Mouse (Mus musculus) T-cell, adult 2 months (primary cell): ENCODE results near the gene Hist1h4f.

Experiments
- DNase-seq: peaks from one replicate; pipeline ENCODE4 v3.0.0; 2022; ENCODE audit warnings: low spot score

Hist1h4f gene

DNA sequence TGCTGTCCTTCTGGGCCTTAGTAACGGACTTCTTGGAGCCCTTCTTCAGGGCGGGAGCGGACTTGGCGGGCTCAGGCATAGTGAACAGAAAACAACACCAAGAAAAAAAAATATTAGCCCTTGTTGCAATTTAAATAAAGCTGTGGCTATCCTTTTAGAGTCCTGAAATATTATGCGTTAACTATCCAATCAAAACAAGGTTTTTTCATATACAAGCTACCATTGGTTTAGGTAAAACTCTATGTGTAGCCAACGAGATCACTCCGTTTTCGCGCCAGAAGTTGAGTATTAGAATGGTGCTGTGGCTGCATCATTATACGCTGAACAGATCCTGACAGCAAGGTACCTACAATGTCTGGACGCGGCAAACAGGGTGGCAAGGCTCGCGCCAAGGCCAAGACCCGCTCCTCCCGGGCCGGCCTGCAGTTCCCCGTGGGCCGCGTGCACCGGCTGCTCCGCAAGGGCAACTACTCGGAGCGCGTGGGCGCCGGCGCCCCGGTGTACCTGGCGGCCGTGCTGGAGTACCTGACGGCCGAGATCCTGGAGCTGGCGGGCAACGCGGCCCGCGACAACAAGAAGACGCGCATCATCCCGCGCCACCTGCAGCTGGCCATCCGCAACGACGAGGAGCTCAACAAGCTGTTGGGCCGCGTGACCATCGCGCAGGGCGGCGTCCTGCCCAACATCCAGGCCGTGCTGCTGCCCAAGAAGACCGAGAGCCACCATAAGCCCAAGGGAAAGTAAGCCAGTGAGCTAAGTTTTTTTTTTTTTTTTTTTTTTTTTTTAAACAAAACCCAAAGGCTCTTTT lies 17.7 kb downstream of the Hist1h4f start, which contains the start of gene Hist1h2af:
TSS of gene Hist1h2af (plus strand) at position 347 of the 808 bp plus-strand sequence.
- DNase-seq = peak; percentile 50

DNA sequence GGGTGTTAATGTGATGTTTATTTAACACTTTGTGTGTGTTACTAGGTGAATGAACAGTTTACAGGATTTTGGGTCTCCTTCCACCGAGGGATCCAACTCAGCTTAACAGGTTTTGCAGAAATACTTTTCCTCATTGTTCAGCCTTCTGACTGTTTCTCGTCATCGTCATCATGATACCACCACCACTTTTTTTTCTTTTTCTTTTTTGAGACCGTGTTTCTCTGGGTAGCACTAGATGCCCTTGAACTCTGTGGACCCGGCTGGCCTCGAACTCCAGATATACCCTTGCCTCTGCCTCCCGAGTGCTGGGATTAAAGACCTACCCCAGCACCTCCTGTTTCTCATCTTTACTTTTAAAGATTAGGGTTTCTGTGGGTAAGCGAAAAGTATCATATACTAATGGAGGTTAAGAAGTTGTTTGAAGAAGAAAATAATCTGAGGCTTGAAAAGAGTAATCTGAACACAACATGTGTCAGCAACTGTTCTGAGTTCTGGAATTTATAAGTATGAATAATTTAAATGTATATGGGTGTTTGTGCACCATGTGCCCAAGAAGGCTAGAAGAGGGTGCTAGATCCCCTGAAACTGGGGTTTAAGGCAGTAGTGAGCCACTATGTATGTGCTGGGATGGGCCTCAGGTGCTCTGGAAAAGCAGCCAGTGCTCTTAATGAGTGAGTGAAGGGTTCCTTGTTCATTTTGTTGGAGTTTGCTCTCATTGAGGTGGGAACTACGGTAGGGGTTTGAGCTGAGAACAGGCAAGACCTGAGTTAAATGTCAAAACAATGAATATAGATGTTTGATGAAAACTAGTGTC lies 19.0 kb downstream of the Hist1h4f start:
- no peak for DNase-seq

DNA sequence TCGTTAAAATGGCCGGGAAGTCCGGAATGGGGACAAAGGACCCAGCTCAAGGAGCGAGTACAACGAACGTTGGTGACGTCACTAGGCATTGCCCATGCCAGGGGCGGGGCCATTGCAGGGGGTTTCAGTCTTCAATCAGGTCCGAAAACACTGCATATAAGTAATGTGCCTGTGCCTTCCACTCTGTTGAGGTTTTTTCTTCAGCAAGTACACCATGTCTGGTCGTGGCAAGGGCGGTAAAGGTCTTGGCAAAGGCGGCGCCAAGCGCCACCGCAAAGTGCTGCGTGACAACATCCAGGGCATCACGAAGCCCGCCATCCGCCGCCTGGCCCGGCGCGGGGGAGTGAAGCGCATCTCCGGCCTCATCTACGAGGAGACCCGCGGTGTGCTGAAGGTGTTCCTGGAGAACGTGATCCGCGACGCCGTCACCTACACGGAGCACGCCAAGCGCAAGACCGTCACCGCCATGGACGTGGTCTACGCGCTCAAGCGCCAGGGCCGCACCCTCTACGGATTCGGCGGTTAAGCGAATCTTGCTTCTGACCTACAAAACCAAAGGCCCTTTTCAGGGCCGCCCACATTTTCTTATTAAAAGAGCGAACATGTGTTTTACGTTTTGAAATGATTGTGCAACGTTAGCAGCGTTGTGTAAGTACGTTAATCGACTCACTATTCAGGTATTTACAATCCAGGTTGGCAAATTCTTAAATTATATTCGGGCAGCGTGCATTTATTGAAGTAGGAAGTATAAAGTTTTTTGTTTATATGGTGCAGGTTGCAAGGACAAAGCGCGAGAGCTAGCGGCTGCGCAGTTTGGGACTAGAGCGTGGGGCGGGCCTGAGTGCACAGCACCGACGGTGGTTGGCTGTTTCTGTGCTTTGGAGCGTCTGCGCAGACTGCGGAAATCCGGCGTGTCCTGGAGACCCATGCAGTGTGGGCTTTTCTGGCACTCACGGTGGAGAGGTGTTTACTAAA lies 20.3 kb downstream of the Hist1h4f start, which contains the start of gene Hist1h4h:
TSS of gene Hist1h4h (plus strand) at position 150 of the 975 bp plus-strand sequence.
- DNase-seq = peak; percentile 94

DNA sequence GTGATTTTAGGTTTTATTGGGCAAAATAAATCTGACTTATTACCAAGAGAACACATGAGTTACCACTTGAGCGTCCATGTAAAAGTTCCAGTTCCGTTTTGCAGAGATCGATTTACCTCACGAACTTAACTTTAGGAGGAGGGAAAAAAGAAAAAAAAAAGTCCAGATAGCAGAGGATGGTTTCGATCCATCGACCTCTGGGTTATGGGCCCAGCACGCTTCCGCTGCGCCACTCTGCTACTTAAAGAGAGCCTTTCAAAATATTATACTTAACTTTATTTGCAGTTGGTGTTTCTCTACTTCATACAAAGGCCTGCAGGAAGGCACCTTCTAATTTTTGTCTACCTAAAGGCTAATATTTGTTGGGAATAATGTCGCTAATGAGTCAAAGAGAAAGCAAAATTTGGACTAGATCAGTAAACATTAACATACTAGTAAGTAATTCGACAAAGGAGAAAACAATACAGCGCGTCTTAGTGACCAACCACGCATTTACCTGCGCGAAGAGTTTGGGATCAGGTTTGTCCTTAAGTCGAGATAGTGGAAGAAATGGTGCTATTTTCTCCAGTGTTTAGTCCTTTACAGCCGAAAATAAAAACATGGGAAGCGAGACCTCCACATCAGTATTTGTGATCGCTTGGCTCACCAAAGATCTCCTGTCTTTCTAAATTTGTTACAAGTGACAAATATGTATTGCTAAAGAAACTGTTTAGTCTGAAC lies 21.1 kb downstream of the Hist1h4f start:
- peak; percentile 77 for DNase-seq

DNA sequence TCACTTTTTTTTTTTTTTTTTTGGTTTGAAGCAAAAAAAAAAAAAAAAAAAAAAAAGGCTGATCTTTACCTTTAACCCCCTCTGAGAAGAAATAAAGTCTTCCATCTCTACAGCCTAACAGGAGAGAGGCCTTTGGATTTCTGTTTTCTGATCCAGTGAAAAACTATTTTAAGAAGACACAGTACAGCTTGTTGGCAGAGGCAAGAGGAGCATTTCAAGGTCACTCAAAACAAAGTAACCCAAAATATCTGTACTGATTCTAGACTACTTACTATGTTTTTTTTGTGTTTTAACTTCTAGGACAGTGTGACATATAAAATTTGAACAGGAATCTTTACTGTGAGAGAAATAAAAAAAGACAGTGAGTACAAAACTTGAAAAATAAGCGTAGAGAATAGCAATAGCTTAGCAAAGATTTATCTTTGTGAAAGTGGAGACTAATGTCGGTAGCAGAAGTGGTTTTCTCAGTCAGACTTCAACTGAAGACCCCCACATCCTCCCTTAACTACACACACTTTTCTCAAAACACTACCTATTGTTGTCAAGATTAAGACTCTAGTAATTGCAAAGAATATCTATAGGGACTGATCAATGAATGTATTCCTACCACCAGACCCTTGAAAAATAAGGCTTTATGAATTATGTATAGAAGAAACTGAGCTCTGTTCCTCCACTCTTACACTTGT lies 21.8 kb downstream of the Hist1h4f start:
- no peak for DNase-seq

DNA sequence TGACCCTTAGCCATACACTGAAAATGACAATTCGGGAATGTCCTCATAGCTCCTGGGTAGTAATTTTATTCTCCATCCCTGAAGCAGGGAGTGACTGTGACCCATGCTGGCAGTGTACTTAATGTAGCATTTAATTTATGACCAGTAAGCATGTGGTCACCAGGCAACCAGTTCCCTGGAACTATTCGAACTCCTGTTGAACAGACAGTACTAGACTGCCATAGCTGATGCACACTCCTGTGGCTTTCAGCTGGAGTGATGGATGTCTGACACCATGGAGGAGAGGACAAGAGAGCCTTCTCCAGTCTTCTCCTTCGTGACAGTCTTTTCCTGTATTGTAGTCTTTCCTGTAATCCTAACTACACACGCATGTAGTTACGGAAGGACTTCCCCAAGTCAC lies 22.4 kb downstream of the Hist1h4f start:
- no peak for DNase-seq

DNA sequence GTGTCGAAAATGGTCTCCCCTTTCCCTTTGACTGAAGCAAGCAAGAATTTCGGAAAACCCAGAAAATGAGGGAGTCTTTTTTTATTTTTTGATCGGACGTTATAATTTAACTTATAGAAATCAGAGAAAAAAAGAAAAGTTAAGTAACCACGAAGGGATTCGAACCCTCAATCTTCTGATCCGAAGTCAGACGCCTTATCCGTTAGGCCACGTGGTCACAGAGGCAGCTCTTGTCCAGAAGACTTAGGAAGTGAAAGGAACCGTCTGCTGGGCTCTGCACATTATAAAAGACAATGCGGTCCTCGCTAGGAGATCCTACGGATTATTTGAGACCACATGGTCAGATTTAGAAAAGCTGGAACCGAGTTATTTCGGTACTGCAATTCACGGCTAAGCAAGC lies 25.1 kb downstream of the Hist1h4f start:
- DNase-seq = peak; percentile 86

DNA sequence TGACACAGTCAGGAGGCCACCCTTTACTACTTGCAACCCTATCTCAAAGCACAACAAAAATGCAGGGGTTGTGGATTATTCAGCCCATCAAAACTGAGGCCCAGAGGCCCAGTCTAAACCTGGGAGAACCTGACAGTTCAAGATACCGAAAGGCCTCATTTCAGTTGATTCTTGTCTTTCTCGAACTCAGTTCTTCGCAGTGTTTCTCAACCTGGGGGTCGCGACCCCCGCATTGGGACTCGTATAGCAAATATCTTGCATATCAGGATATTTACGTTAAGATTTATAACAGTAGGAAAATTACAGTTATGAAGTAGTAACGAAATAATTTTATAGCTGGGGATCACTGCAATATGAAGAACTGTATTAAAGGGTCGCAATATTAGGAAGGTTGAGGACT lies 25.5 kb downstream of the Hist1h4f start:
- no peak for DNase-seq

DNA sequence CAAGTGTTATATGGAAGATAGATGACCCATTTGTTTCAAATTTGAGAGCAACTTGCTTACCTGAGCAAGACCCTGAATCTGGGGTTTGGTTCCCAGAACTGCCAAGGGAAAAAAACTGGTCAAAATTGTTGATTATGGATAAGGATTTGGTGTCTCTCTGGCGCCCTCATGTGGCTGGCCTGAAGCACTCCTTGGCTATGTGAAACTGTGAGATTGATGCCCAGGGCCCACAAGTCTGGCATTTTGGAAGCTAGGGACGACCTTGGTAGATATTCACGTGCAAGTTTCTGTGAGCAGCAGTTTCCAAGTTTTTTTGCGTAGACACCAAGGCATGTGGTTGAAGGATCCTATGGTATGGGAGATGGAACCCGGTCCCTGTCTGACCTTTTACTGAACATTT lies 26.8 kb downstream of the Hist1h4f start:
- peak; percentile 72 for DNase-seq

DNA sequence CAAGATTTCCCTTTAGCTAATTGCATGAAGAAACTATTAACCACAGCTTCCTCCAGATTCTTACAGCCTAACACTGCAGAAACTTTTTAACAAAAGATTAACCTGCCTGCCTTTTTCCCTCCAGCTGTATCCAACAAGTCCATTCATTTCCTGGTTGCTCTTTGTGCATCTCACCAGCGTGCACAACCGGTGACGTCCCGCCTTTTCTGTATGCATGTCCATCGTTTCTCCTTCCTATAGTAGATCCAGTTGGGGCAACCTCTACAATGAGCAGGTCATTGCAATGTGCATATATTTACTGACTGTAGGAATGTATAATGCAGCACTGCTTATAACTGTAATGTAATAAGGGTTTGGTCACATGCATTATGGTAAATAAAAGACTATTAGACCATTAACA lies 27.5 kb downstream of the Hist1h4f start:
- DNase-seq = no peak

DNA sequence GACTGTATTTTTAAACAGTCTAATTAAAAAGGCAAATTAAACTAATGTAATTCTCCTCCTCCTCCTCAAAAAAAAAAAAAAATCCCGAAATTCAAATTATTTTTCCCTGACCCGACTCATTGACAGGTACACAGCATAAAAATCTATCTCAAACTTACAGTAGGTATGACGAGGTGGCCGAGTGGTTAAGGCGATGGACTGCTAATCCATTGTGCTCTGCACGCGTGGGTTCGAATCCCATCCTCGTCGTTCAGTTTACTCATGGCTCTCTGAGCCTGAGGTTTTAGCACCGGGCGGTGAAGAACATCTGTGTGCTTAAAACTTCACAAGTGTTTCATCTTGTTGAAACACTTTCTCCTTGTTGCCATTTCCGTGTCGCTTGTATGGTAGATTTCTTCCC lies 29.7 kb downstream of the Hist1h4f start:
- DNase-seq = peak; percentile 84

DNA sequence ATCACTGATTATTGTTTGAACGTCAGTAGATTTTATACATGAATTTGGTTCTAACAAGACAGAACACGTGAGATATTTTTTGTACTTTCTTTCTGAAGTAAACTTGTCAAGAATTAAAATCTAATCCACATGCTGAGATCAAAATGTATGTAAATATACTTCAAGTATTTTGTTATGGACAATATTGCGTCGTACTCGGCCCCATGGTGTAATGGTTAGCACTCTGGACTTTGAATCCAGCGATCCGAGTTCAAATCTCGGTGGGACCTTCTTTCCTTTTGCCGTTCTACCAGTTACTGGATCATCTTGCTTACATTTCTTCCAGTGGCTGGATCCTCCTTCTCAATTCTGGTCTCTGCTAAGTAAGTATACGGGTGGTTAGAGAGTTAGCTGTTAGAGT lies 32.0 kb downstream of the Hist1h4f start:
- peak; percentile 78 for DNase-seq

DNA sequence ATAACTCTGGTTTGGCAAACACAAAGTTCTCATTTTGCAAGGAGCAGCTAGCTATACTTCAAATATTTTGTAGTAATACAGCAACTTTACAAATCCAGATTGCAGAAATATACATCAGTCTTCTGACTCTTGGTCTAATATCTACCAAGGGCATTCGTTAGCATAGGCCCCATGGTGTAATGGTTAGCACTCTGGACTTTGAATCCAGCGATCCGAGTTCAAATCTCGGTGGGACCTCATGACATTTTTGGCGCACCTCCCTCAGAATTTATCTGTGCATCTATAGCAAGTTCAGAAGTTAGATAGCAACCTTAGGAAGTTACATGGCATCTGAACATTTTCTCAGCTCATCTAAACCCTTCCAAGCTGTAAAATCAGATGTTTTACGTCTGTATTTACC lies 32.6 kb downstream of the Hist1h4f start:
- peak; percentile 81 for DNase-seq

DNA sequence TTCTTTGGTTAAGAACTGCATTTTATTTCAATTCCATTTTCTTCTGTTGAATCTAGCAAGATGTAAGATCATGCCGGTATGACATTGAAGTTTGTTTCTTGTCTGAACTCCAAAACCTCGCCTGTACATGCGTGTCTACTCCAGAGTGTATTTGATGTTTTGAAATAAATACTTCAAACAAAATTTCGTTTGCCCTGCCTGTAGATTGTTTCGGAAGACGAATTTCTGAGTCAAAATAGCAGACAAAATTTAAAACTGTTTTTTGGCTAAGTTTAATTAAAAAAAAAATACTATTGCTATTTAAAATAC lies 33.2 kb downstream of the Hist1h4f start:
- DNase-seq = no peak

DNA sequence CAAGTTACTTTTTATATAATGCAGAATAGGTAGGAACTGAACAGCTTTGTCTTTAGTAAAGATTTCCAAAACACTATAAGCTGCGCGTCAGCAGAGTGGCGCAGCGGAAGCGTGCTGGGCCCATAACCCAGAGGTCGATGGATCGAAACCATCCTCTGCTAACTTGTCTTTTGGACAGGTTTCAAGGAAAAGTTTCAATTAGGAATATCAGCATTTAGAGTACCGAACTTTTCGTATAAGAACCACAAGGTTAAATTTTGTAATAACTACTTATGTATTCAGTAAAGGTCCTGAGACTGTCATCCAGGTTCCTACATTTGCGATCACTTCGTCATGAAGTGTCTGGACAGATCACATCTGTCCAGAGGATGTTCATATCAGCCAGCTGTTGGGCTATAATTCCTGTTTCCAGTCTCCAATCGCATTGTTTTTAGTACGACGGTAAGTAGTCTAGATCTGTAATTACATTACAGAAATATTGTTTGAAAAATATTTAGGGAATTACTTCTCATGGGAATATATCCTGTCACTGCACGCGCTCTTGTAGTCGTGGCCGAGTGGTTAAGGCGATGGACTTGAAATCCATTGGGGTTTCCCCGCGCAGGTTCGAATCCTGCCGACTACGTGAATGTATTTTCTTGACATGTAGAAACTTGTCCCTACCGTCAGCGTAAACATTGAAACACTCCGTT lies 33.7 kb downstream of the Hist1h4f start:
- peak; percentile 86 for DNase-seq

DNA sequence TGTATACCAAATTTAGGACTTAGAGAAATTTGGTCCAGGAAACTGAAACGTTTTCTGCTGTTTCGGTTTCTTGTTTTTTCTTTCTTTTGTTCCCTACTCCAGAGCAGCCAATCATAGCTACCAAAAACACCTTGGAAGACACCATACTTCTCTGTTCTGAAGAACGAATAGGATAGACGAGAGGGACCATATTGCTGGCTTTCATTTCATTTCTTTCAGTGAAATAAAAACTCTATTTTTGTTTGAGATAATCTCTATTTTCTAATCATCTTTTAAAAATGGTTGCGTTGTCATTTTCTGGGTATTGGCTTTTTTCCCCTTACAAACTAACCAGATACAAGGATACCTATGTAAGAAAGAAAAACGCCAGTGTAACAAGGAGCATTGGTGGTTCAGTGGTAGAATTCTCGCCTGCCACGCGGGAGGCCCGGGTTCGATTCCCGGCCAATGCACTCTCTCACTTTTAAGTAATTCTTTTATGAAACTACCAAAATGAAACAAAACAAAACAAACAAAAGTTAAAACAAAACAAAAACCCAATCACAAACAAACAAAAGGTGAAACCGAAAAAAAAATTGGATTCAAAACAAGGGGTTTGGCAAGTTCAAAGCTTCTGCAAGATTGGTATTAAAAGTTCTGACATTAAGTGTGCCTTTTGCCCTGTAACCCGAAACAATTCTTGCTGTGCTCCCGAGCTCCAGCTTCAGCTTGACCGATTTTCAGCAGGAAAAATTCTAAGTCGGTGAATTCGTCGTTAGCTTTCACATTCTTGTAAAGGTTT lies 34.4 kb downstream of the Hist1h4f start:
- DNase-seq = peak; percentile 75

DNA sequence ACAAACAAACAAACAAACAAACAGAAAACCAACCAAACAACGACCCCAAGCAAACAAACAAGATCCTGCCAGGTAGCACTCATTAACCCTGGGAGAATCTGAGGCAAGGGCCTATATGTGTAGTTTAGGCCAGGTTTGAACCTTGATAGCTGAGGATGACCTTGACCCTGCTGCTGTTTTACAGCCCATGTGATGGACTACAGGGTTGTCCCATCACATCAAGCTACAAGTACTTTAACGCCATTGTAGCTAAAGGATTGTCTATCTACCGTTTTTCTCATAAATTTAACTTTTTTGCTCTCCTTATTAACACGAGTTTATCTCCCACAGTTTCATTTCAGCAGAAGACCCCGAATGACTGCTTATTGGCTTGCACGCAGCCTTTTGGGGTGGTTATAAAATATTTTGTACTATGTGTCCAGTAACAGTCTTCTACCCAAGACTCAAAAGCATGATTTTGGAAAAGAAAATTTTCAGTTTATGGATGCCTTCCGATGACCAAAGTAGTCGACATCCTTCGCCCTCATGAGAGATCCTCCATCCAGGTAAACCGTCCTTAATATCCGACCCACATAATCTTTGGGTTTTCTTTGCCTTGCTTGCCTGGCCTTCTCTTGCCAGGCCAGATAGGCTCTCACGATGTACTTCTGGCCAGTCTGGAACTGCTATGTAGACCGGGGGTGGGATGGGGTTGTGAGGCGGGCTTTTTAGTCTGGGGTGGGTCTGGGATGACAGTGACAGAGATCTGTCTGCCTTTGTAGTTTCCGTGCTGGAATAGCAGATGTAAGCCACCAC lies 35.4 kb downstream of the Hist1h4f start:
- DNase-seq = no peak

DNA sequence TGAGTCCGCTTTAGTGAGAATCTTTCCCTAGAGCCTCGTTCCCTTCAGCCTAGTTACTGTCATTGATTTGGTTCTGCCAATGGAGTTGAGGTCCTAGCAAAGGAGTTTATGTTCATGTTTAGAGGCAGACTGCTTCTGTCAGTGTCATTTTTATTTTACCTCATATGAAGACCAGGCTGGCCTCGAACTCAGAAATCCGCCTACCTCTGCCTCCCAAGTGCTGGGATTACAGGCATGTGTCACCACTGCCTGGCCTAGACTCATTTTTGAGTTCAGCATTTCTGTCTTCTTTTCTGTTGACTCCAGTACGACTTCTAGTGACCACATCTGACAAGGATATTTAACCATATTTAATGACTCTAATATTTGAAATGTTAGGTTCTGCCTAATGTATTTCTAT lies 36.2 kb downstream of the Hist1h4f start:
- no peak for DNase-seq

DNA sequence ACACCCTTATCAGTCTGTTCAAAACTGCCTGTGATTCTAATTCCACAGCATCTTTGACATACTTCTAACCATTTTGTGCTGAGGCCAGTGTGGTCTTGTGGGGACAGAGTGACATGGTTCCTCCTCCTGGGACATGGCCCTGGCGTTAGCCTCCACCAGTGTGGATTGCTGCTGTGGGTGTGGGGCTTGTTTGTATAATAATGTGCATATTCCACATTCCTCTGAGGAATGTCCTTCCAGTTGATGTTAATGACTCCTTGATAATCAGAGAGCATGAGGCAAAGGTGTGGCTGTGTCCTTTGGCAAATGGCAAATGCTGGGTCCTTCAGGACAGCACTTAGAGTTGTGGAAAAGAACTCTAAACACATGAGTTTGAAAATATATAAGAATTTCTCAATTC lies 37.9 kb downstream of the Hist1h4f start:
- DNase-seq = no peak
